Mouse (Mus musculus) lung, embryonic 15.5 days (tissue): ENCODE measurements at regions not wholly inside any gene's neighbourhood (a gene's known extent, or its start where the extent isn't known, plus 50 kb on each side); places are given as distances from the start of the nearest gene placed in this dataset.

ENCODE experiments used
- ATAC-seq: fragments of 200-750 bp; cut with Nextera tagmentation; 2 replicates; pipeline ENCODE4 v1.8.0; 2017; ENCODE audit warnings: moderate number of reproducible peaks, borderline replicate concordance; ENCODE audit not compliant: low FRiP score, low TSS enrichment; ENCODE audit errors: extremely low read depth
- H3K27ac ChIP-seq: fragments of 300-500 bp; sonication (generic); 2 replicates; pipeline ENCODE4 v1.5.1; 2015; ENCODE audit warnings: moderate library complexity, mild to moderate bottlenecking, inconsistent platforms
- H3K27me3 ChIP-seq: fragments of 300-500 bp; sonication (generic); 2 replicates; pipeline ENCODE4 v1.6.1; 2015; ENCODE audit warnings: inconsistent platforms
- H3K36me3 ChIP-seq: fragments of 300-500 bp; sonication (generic); 2 replicates; pipeline ENCODE4 v1.6.1; 2015; ENCODE audit warnings: inconsistent platforms
- H3K4me1 ChIP-seq: fragments of 300-500 bp; sonication (generic); 2 replicates; pipeline ENCODE4 v1.6.1; 2015; ENCODE audit warnings: inconsistent platforms
- H3K4me2 ChIP-seq: fragments of 300-500 bp; sonication (generic); 2 replicates; pipeline ENCODE4 v1.6.1; 2015; ENCODE audit warnings: inconsistent platforms, mild to moderate bottlenecking, moderate library complexity
- H3K4me3 ChIP-seq: fragments of 300-500 bp; sonication (generic); 2 replicates; pipeline ENCODE4 v1.5.1; 2015; ENCODE audit warnings: mild to moderate bottlenecking, inconsistent platforms
- H3K9ac ChIP-seq: fragments of 300-500 bp; sonication (generic); 2 replicates; pipeline ENCODE4 v1.6.1; 2015; ENCODE audit warnings: inconsistent platforms
- H3K9me3 ChIP-seq: fragments of 300-500 bp; sonication (generic); 2 replicates; pipeline ENCODE4 v1.6.1; 2016; ENCODE audit warnings: inconsistent platforms
- WGBS: fragments of 180-500 bp; shearing (Covaris S2); methylation state at CpG from one replicate; pipeline ENCODE4 v1.1.7; 2015; 5-methylcytosine and 5-hydroxymethylcytosine counted together

- no peak overlapping the region for H3K27ac ChIP-seq
- no peaks in the 10 kb centered on the region for H3K9me3 ChIP-seq
- no peak overlapping the region for H3K4me2 ChIP-seq
- no peaks in the 10 kb centered on the region for H3K36me3 ChIP-seq
- no peaks in the 10 kb centered on the region for H3K27me3 ChIP-seq
- no peak for ATAC-seq
- peaks cover under 1% of the 10 kb centered on the region; the same call in 1 of the 2 replicates for H3K4me1 ChIP-seq
- no peak overlapping the region for H3K9ac ChIP-seq
- WGBS, result 70% methylated on average over 10 of the region's 10 CpGs
- no peak overlapping the region for H3K4me3 ChIP-seq
Observed at GRCm38 (mm10) chr9:50135939-50136635, 208.7 kb downstream of the Rpl10-ps3 start.

- Histone ChIP-seq H3K27me3 (no peaks in the 10 kb centered on the region), H3K9ac (no peak overlapping the region), H3K4me1 (peaks cover 5% of the 10 kb centered on the region; the same call in 1 of the 2 replicates), H3K36me3 (no peaks in the 10 kb centered on the region), H3K4me3 (no peak overlapping the region), H3K27ac (no peak overlapping the region), H3K9me3 (no peaks in the 10 kb centered on the region), H3K4me2 (no peak overlapping the region)
- ATAC-seq, result no peak
- WGBS, result 49% methylated on average over 4 of the region's 4 CpGs
Observed at GRCm38 (mm10) chr9:50124241-50124640, 220.5 kb downstream of the Rpl10-ps3 start.

GRCm38 (mm10) chr9:50120820-50121599 is 223.8 kb downstream of the Rpl10-ps3 start:
- Histone ChIP-seq H3K9me3 (no peaks in the 10 kb centered on the region), H3K4me3 (no peak overlapping the region), H3K4me2 (no peak overlapping the region), H3K9ac (no peak overlapping the region), H3K27me3 (no peaks in the 10 kb centered on the region), H3K36me3 (no peaks in the 10 kb centered on the region), H3K27ac (no peak overlapping the region), H3K4me1 (peaks cover 5% of the 10 kb centered on the region; the same call in 1 of the 2 replicates)
- no peak for ATAC-seq
- WGBS, result 74% methylated on average over 9 of the region's 9 CpGs

GRCm38 (mm10) chr9:50119412-50119811 is 225.4 kb downstream of the Rpl10-ps3 start:
- ATAC-seq, result no peak
- peaks cover 5% of the 10 kb centered on the region; the same call in 1 of the 2 replicates for H3K4me1 ChIP-seq
- 90% methylated on average over 5 of the region's 5 CpGs for WGBS
- H3K36me3 ChIP-seq, result no peaks in the 10 kb centered on the region
- H3K9me3 ChIP-seq, result no peaks in the 10 kb centered on the region
- H3K4me2 ChIP-seq, result no peak overlapping the region
- no peak overlapping the region for H3K27ac ChIP-seq
- no peak overlapping the region for H3K4me3 ChIP-seq
- no peak overlapping the region for H3K9ac ChIP-seq
- no peaks in the 10 kb centered on the region for H3K27me3 ChIP-seq

- Histone ChIP-seq H3K4me2 (no peak overlapping the region), H3K4me1 (no peaks in the 10 kb centered on the region), H3K27ac (no peak overlapping the region), H3K9ac (no peak overlapping the region), H3K4me3 (no peak overlapping the region), H3K9me3 (no peaks in the 10 kb centered on the region), H3K36me3 (no peaks in the 10 kb centered on the region), H3K27me3 (no peaks in the 10 kb centered on the region)
- no peak for ATAC-seq
- WGBS, result 55% methylated on average over 6 of the region's 6 CpGs
Observed at GRCm38 (mm10) chr9:50118578-50118977, 226.2 kb downstream of the Rpl10-ps3 start.

GRCm38 (mm10) chr9:50106551-50106950 is 238.2 kb downstream of the Rpl10-ps3 start:
- no peak overlapping the region for H3K27ac ChIP-seq
- H3K9me3 ChIP-seq, result no peaks in the 10 kb centered on the region
- no peak overlapping the region for H3K4me2 ChIP-seq
- no peaks in the 10 kb centered on the region for H3K27me3 ChIP-seq
- ATAC-seq, result no peak
- H3K4me1 ChIP-seq, result no peaks in the 10 kb centered on the region
- no peak overlapping the region for H3K9ac ChIP-seq
- WGBS, result 71% methylated on average over 4 of the region's 4 CpGs
- H3K36me3 ChIP-seq, result no peaks in the 10 kb centered on the region
- no peak overlapping the region for H3K4me3 ChIP-seq

GRCm38 (mm10) chr9:50102766-50103165 is 242.0 kb downstream of the Rpl10-ps3 start:
- H3K4me1 ChIP-seq, result no peaks in the 10 kb centered on the region
- H3K9ac ChIP-seq, result no peak overlapping the region
- no peak for ATAC-seq
- H3K27ac ChIP-seq, result no peak overlapping the region
- H3K27me3 ChIP-seq, result no peaks in the 10 kb centered on the region
- H3K4me3 ChIP-seq, result no peak overlapping the region
- WGBS, result 66% methylated on average over 1 of the region's 1 CpGs
- H3K9me3 ChIP-seq, result no peaks in the 10 kb centered on the region
- no peak overlapping the region for H3K4me2 ChIP-seq
- H3K36me3 ChIP-seq, result no peaks in the 10 kb centered on the region

GRCm38 (mm10) chr9:50101061-50101460 is 243.7 kb downstream of the Rpl10-ps3 start:
- Histone ChIP-seq H3K4me3 (no peak overlapping the region), H3K9ac (no peak overlapping the region), H3K9me3 (no peaks in the 10 kb centered on the region), H3K4me2 (no peak overlapping the region), H3K27me3 (no peaks in the 10 kb centered on the region), H3K36me3 (no peaks in the 10 kb centered on the region), H3K27ac (no peak overlapping the region), H3K4me1 (no peaks in the 10 kb centered on the region)
- 77% methylated on average over 1 of the region's 1 CpGs for WGBS
- no peak for ATAC-seq

- 76% methylated on average over 8 of the region's 8 CpGs for WGBS
- H3K4me1 ChIP-seq, result no peaks in the 10 kb centered on the region
- H3K36me3 ChIP-seq, result no peaks in the 10 kb centered on the region
- H3K4me2 ChIP-seq, result no peak overlapping the region
- ATAC-seq, result no peak
- H3K4me3 ChIP-seq, result no peak overlapping the region
- H3K9me3 ChIP-seq, result no peaks in the 10 kb centered on the region
- no peak overlapping the region for H3K27ac ChIP-seq
- H3K27me3 ChIP-seq, result no peaks in the 10 kb centered on the region
- H3K9ac ChIP-seq, result no peak overlapping the region
Observed at GRCm38 (mm10) chr9:50090968-50091367, 253.8 kb downstream of the Rpl10-ps3 start.

- Histone ChIP-seq H3K4me1 (no peaks in the 10 kb centered on the region), H3K4me3 (no peak overlapping the region), H3K27me3 (no peaks in the 10 kb centered on the region), H3K36me3 (no peaks in the 10 kb centered on the region), H3K4me2 (no peak overlapping the region), H3K9me3 (no peaks in the 10 kb centered on the region), H3K9ac (no peak overlapping the region), H3K27ac (no peak overlapping the region)
- 49% methylated on average over 3 of the region's 3 CpGs for WGBS
- no peak for ATAC-seq
Observed at GRCm38 (mm10) chr9:50089916-50090315, 254.9 kb downstream of the Rpl10-ps3 start.

- no peak overlapping the region for H3K27ac ChIP-seq
- WGBS, result 56% methylated on average over 3 of the region's 3 CpGs
- no peak overlapping the region for H3K4me2 ChIP-seq
- no peak overlapping the region for H3K9ac ChIP-seq
- no peak for ATAC-seq
- H3K9me3 ChIP-seq, result no peaks in the 10 kb centered on the region
- H3K36me3 ChIP-seq, result no peaks in the 10 kb centered on the region
- H3K4me3 ChIP-seq, result no peak overlapping the region
- no peaks in the 10 kb centered on the region for H3K4me1 ChIP-seq
- no peaks in the 10 kb centered on the region for H3K27me3 ChIP-seq
Observed at GRCm38 (mm10) chr9:50080205-50080604, 264.6 kb downstream of the Rpl10-ps3 start.

GRCm38 (mm10) chr9:50068576-50068975 is 269.9 kb upstream of the Ncam1 start:
- no peak for ATAC-seq
- Histone ChIP-seq H3K27ac (no peak overlapping the region), H3K27me3 (no peaks in the 10 kb centered on the region), H3K4me2 (no peak overlapping the region), H3K9me3 (no peaks in the 10 kb centered on the region), H3K36me3 (no peaks in the 10 kb centered on the region), H3K9ac (no peak overlapping the region), H3K4me3 (no peak overlapping the region), H3K4me1 (no peaks in the 10 kb centered on the region)
- WGBS, result 52% methylated on average over 2 of the region's 2 CpGs
